10 mouse cellular contexts compared by ENCODE assay signal in genomic region chr9:63727070-63727469, GRCm38 (mm10). TPM values are rescaled to one million over a fixed set of nuclear protein-coding genes. Genes with fewer than 3 reads are reported as not detected.
DNase-seq lines count a peak whose midpoint lies in the region; ATAC-seq lines count a peak whose summit lies in the region.
"Had no signal": no experiment of that assay in that cellular context is flagged by ENCODE, and none has a peak within 500 bp of the region (broad histone marks: within the 10 kb centered on the region; RNA-seq: fewer than 3 reads in every experiment).

No protein-coding gene starts in this region.

- ATAC-seq in kidney, embryonic 14.5 days (ENCODE audit: low FRiP score, low TSS enrichment): no peak
- no peak for ATAC-seq in embryonic facial prominence, embryonic 15.5 days (ENCODE audit: insufficient number of reproducible peaks, low FRiP score, low TSS enrichment, low read depth)
- peak; percentile 83 for ATAC-seq in intestine, embryonic 16.5 days
- ATAC-seq in megakaryocyte-erythroid progenitor cell, adult 5-6 weeks (replicated peaks; ENCODE audit: low FRiP score, low TSS enrichment, poor library complexity, severe bottlenecking): peak; percentile 31; the same call in 1 of the 2 replicates
- ATAC-seq: midbrain, embryonic 16.5 days had no signal

- H3K9ac ChIP-seq in kidney, embryonic 14.5 days (ENCODE audit: low read depth, low read length): no peak overlapping the region
- no peak overlapping the region for H3K9ac ChIP-seq in embryonic facial prominence, embryonic 15.5 days
- H3K9ac ChIP-seq in intestine, embryonic 16.5 days (ENCODE audit: low read depth, low read length): peak overlapping the region; percentile 20; the same call in 1 of the 2 replicates

- H3K9me3 ChIP-seq in kidney, embryonic 14.5 days (ENCODE audit: control insufficient read depth, low read length): no peaks in the 10 kb centered on the region
- no peaks in the 10 kb centered on the region for H3K9me3 ChIP-seq in embryonic facial prominence, embryonic 15.5 days (replicated peaks)
- no peaks in the 10 kb centered on the region for H3K9me3 ChIP-seq in intestine, embryonic 16.5 days (ENCODE audit: control insufficient read depth, low read length)
- H3K9me3 ChIP-seq: hindbrain, embryonic 13.5 days had no signal

- peak overlapping the region; percentile 43; the same call in 1 of the 2 replicates for H3K27ac ChIP-seq in kidney, embryonic 14.5 days (ENCODE audit: low read depth, low read length)
- peak overlapping the region; percentile 65 for H3K27ac ChIP-seq in embryonic facial prominence, embryonic 15.5 days (replicated peaks)
- H3K27ac ChIP-seq in intestine, embryonic 16.5 days (ENCODE audit: low read length): peak overlapping the region; percentile 93

- no peaks in the 10 kb centered on the region for H3K36me3 ChIP-seq in kidney, embryonic 14.5 days (ENCODE audit: control insufficient read depth, insufficient read depth, low read length)
- H3K36me3 ChIP-seq in embryonic facial prominence, embryonic 15.5 days: no peaks in the 10 kb centered on the region; the same call in 1 of the 2 replicates
- no peaks in the 10 kb centered on the region for H3K36me3 ChIP-seq in intestine, embryonic 16.5 days (ENCODE audit: control insufficient read depth, insufficient read depth, low read length)
- H3K36me3 ChIP-seq: hindbrain, embryonic 13.5 days had no signal

- peaks cover 51% of the 10 kb centered on the region for H3K4me1 ChIP-seq in kidney, embryonic 14.5 days (ENCODE audit: control insufficient read depth, insufficient read depth, low read length)
- H3K4me1 ChIP-seq in embryonic facial prominence, embryonic 15.5 days: peaks cover 48% of the 10 kb centered on the region
- peaks cover 46% of the 10 kb centered on the region for H3K4me1 ChIP-seq in intestine, embryonic 16.5 days (ENCODE audit: control insufficient read depth, insufficient read depth, low read length)

- WGBS in kidney, embryonic 14.5 days: 90% methylated on average over 6 of the region's 6 CpGs
- 79% methylated on average over 6 of the region's 6 CpGs for WGBS in embryonic facial prominence, embryonic 15.5 days
- WGBS in intestine, embryonic 16.5 days: 64% methylated on average over 6 of the region's 6 CpGs

- H3K4me3 ChIP-seq in kidney, embryonic 14.5 days (ENCODE audit: low read length): no peak overlapping the region
- no peak overlapping the region for H3K4me3 ChIP-seq in embryonic facial prominence, embryonic 15.5 days (replicated peaks)
- H3K4me3 ChIP-seq in intestine, embryonic 16.5 days (ENCODE audit: low read length): no peak overlapping the region
- H3K4me3 ChIP-seq: hindbrain, embryonic 13.5 days had no signal

- H3K27me3 ChIP-seq in kidney, embryonic 14.5 days (ENCODE audit: control insufficient read depth, insufficient read depth, low read length): no peaks in the 10 kb centered on the region
- no peaks in the 10 kb centered on the region for H3K27me3 ChIP-seq in embryonic facial prominence, embryonic 15.5 days
- no peaks in the 10 kb centered on the region for H3K27me3 ChIP-seq in intestine, embryonic 16.5 days (replicated peaks; ENCODE audit: control insufficient read depth, insufficient read depth, low read length)
- H3K27me3 ChIP-seq: hindbrain, embryonic 13.5 days had no signal

- no peak for DNase-seq in kidney, adult 18-20 months
- DNase-seq in ovary, postnatal 10 days (ENCODE audit: low spot score): no peak
- DNase-seq in adrenal gland, adult 8-10 months: no peak
- DNase-seq: right cerebral cortex, adult 18-20 months had no signal

- H3K4me2 ChIP-seq in kidney, embryonic 14.5 days (replicated peaks; ENCODE audit: low read depth, low read length): no peak overlapping the region
- no peak overlapping the region for H3K4me2 ChIP-seq in embryonic facial prominence, embryonic 15.5 days (replicated peaks)
- H3K4me2 ChIP-seq in intestine, embryonic 16.5 days (ENCODE audit: low read depth, low read length): peak overlapping the region; percentile 37; the same call in 1 of the 2 replicates
- H3K4me2 ChIP-seq: hindbrain, embryonic 13.5 days had no signal

RNA-seq across cellular contexts. Expression of gene Smad3, which starts 30.7 kb away (rescaled TPM):
- polyA plus RNA-seq in kidney, embryonic 14.5 days (2014; fragmentation: Nextera tagmentation; extraction: Ambion mirVana): 17.6 and 21.2 TPM in 2 replicates
- 23.5 and 25.4 TPM in 2 replicates for polyA plus RNA-seq in embryonic facial prominence, embryonic 15.5 days (2015; fragmentation: Nextera tagmentation; extraction: Ambion mirVana)
- polyA plus RNA-seq in intestine, embryonic 16.5 days (2015; fragmentation: Nextera tagmentation; extraction: Ambion mirVana): 10.9 and 11.8 TPM in 2 replicates
- 14.1 and 19.7 TPM in 2 replicates for total RNA-seq in megakaryocyte-erythroid progenitor cell, adult 5-6 weeks (2014; fragmentation: Nextera tagmentation)
- 11.9 and 15.9 TPM in 2 replicates for total RNA-seq in megakaryocyte-erythroid progenitor cell, adult 5-6 weeks (2017)
- total RNA-seq in adrenal gland, adult 8-10 months (2022): 10 to 100 TPM; 27.0 to 49.6 (median 37.1) TPM

Comparison
In these comparisons a context has a peak if more than half of its experiments do, and no peak if none do; other contexts are left out.
1. ATAC-seq: peak in intestine, embryonic 16.5 days (single experiment) and megakaryocyte-erythroid progenitor cell, adult 5-6 weeks (single experiment); none in kidney, embryonic 14.5 days (single experiment) and embryonic facial prominence, embryonic 15.5 days (single experiment).
2. H3K27ac ChIP-seq: peak in every context shown above with its lines; median percentile 93 in intestine, embryonic 16.5 days; 65 in embryonic facial prominence, embryonic 15.5 days; 43 in kidney, embryonic 14.5 days.